Mouse (Mus musculus): ENCODE results near the gene Gm13289. TPM values are rescaled to one million over a fixed set of nuclear protein-coding genes. Genes with fewer than 3 reads are reported as not detected.
A peak's percentile ranks its signal among the peaks of the same experiment; 100 is the strongest.
"Not testable (repeated sequence)": the region's sequence is repeated elsewhere in the genome, so short reads cannot be mapped to it uniquely, and the experiment has no call there.

Gm13289 gene
- not detected for total RNA-seq (2021)

GRCm38 (mm10) chr4:88776622-88777021 is at the start of gene Gm13289:
Gene Gm13289 (plus strand): TSS chr4:88776922.
- intact Hi-C loops (cut with DNase I); DNase-seq (ENCODE audit: low spot score in 2 of 2): not testable (repeated sequence)

DNA sequence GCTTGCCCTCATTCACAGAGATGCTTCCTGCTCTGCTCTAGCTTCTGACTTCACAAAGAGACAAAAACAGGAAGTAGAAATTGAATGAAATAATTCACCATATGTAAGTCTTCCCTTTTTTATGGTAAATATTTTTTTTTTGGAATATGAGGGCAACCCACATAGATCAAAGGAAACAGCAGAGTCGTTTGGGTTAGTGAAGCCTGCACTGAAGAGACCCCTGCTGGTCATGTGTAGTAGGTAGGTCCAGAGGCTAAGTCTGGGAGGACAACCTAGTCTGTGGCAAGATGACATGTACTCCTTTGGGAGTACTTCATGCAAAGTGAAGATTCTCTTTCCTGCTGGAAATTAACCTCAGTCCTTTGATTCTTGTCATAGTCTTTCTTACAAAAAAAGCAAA is 49.4 kb upstream of the Gm13289 start:
- no peak for DNase-seq (ENCODE audit: low spot score in 2 of 2)
- intact Hi-C loops (cut with DNase I) = loop anchor here (2.0 kb wide), 1 partner anchor 31 kb away; no protein-coding TSS in a partner anchor

- DNase-seq (ENCODE audit: low spot score in 2 of 2) = peak in 1 of 2 experiments; percentile 38
- intact Hi-C loops (cut with DNase I) = no loop called here
Measured at GRCm38 (mm10) chr4:88738480-88738879, 38.2 kb upstream of the Gm13289 start.

DNA sequence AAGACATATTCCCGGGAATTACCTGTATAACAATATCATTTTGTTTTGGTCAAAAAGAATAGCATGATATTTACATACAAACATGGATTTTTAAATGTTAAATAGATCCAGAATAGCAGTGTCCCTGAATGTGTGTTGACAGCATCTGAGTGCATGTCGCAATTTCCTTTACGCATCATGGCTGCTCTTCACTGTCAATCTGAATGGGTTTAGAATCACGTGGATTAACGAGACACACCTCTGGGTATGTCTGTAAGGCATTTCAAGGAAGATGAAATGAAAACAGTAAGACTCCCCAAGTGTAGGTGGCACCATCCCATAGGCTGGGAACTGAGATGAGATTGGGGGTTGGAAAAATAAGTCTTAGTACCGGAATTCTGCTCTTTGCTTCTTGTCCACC is 37.7 kb upstream of the Gm13289 start:
- DNase-seq (ENCODE audit: low spot score in 2 of 2) = no peak
- intact Hi-C loops (cut with DNase I) = no loop called here

DNA sequence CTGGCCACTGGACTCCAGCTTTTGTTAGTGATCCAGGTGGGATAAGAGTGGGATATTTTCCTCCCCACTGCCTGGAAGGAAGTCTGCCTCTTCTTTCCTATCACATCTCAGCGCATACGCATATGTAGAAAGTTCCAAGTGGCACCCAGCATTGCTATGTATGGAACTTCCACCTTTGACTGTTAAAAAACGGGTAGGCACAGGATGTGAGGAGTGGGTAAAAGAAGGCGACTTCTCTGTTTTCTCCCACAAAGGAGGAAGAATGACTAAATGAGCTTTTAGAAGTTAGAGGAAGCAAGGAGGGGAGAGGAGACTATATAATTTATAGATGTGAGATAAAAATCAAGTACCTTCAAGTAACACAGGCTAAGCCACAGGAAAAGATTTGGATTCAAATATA is 35.3 kb upstream of the Gm13289 start:
- intact Hi-C loops (cut with DNase I) = no loop called here
- DNase-seq (ENCODE audit: low spot score in 2 of 2) = no peak

GRCm38 (mm10) chr4:88742771-88743371 is 33.9 kb upstream of the Gm13289 start:
- intact Hi-C loops (cut with DNase I) = no loop called here

DNA sequence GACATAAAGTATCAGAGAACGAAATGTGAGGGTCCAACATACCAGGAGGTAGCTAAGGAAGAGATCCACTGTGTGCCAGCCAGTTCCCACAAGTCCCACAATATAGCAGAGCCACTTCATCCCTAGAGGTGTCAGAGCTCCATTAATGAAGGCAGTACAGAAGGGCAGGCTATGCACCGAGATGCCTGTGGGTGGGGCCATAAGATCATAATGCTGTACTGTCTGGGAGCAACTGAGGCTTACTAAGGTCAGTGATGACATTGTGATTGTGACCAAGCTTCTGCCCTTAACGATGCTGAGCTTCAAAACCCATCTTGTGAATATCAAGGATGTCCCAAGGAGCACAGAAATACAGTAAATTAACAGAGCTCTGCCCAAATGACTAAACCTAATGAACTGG is 32.5 kb upstream of the Gm13289 start:
- DNase-seq (ENCODE audit: low spot score in 2 of 2) = no peak
- intact Hi-C loops (cut with DNase I) = no loop called here

More at GRCm38 (mm10) chr4:88742771-88743371, 33.9 kb upstream of the Gm13289 start:
- DNase-seq (ENCODE audit: low spot score in 2 of 2) = no peak

DNA sequence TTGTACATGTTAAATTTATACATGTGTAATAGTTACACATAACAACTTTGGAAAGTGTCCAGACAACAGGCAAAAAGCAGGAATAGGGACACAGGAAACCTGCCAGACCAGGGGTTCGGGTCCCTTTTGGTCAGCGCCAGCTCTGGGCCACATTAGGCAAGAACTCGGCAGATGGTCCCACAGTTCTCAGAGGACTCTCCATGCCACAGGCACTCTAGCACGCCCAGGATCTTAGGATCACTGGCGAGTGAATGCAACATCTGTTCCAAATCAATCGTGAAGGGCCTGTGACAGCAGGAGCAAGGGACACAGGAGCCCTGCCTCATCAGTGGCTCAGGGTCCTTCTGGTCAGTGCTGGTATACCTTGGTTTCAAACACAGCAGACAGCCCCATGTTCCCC is 26.8 kb upstream of the Gm13289 start:
- intact Hi-C loops (cut with DNase I) = loop anchor here (5.0 kb wide), 1 partner anchor 62 kb away; no protein-coding TSS in a partner anchor

GRCm38 (mm10) chr4:88754818-88755340 is 21.8 kb upstream of the Gm13289 start, which contains the start of gene Gm13271:
Gene Gm13271 (plus strand): TSS chr4:88754868.
- DNase-seq (ENCODE audit: low spot score in 2 of 2) = peak; percentile 63 to 67
- intact Hi-C loops (cut with DNase I) = not testable (repeated sequence)

More for the DNA sequence above, 26.8 kb upstream of the Gm13289 start:
- no peak for DNase-seq (ENCODE audit: low spot score in 2 of 2)

DNA sequence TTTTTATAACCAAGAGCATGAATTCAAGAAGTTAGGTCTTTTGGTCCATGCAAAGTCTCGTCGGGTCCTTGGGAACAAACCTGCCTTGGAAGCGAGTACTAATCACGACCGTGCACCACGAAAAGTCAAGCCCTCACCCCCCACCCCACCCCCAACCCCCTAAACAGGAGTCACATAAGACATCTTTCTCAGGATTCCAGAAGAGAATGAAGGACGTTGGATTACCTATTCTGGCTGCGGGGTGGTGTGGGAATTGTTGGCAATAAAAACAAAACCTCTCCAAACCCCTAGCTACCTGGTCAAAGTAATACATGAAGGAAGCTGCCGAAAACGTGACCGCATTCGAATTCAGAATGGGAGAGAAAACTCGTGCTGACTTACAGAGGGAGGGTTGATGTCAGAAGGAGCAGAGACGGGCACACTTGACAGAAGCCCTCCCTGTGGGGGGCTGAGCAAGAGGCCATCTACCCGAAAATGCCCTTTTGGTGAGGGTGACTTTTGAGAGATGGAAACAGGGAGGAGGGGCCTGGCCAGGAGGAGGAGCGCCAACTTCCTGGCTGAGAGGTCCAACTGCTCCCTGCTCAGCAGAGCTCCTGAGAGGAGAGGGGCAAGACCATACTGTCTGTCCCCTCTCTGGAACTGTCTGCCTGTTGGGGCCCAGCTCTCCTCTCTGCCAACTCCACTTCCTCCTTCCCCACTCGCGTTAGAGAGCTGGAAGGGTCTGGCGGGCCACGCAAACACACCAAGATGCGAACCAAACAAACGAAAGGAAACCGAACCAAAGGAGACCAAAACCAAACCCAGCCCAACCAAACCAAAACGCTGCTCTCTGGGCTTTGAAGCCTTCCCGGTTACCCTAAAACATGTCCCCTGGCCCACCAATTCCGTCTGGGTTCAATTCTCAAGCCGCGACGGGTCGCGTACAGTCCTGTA is 19.9 kb upstream of the Gm13289 start:
- DNase-seq (ENCODE audit: low spot score in 2 of 2); intact Hi-C loops (cut with DNase I): not testable (repeated sequence)

DNA sequence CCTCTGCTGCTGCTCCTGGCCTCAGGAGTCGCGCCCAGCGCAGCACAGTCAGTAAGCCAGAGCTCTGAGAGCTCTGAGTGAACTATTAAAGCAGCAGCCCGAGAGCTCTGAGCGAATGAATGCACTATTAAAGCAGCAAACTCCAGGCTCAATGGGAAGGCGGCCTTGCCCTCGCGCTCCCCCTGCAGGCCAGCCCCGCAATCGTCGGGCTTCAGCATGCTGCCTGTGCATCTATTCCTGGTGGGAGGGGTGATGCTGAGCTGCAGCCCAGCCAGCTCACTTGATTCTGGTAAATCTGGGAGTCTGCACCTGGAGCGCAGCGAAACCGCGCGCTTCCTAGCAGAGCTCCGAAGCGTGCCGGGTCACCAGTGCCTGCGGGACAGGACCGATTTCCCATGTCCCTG is 19.1 kb upstream of the Gm13289 start:
- peak; percentile 88 to 92 for DNase-seq (ENCODE audit: low spot score in 2 of 2)
- intact Hi-C loops (cut with DNase I) = not testable (repeated sequence)

GRCm38 (mm10) chr4:88758751-88759150 is 18.0 kb upstream of the Gm13289 start:
- DNase-seq (ENCODE audit: low spot score in 2 of 2); intact Hi-C loops (cut with DNase I): not testable (repeated sequence)

GRCm38 (mm10) chr4:88759610-88760268 is 17.0 kb upstream of the Gm13289 start, which contains the start of gene Gm13283:
Gene Gm13283 (plus strand): TSS chr4:88760119.
- peak in 1 of 2 experiments; percentile 32 for DNase-seq (ENCODE audit: low spot score in 2 of 2)

GRCm38 (mm10) chr4:88760431-88760830 is 16.3 kb upstream of the Gm13289 start:
- DNase-seq (ENCODE audit: low spot score in 2 of 2) = peak; percentile 37 to 46
- intact Hi-C loops (cut with DNase I) = not testable (repeated sequence)

More at GRCm38 (mm10) chr4:88759610-88760268, 17.0 kb upstream of the Gm13289 start, which contains the start of gene Gm13283:
- intact Hi-C loops (cut with DNase I) = not testable (repeated sequence)

DNA sequence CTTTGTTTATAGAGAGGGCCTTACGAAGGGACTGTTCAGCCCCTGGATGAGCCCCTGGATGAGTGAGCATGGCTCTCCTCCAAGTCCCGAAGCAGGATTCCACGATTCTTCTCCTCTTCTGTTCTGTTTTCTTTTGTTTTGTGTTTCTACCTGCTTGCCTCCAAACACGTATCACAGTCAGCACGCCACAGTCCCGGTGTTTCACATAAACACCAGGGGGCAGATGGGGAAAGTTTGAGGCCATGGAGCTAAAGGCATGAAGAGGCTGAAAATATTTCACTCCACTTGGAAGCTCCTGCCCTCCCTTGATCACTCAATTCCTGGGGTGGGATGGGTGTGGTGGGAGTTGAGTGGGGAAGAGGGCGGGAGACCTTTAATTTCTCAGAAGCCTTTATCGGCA is 14.9 kb upstream of the Gm13289 start:
- intact Hi-C loops (cut with DNase I) = not testable (repeated sequence)
- DNase-seq (ENCODE audit: low spot score in 2 of 2) = peak; percentile 63 to 67

DNA sequence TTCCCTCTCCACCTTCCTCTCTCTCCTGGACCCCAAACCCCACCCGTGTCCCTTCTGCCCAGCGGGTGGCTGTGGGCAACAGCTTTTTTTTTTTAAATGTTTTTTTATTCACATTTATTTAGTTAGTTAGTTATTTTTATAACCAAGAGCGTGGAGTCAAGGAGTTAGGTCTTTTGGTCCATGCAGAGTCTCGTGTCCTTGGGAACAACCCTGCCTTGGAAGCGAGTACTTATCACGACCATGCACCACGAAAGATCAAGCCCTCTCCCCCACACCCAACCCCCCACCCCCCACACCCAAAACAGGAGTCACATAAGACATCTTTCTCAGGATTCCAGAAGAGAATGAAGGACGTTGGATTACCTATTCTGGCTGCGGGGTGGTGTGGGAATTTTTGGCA is 14.4 kb upstream of the Gm13289 start:
- peak in 1 of 2 experiments; percentile 14 for DNase-seq (ENCODE audit: low spot score in 2 of 2)
- intact Hi-C loops (cut with DNase I) = not testable (repeated sequence)

DNA sequence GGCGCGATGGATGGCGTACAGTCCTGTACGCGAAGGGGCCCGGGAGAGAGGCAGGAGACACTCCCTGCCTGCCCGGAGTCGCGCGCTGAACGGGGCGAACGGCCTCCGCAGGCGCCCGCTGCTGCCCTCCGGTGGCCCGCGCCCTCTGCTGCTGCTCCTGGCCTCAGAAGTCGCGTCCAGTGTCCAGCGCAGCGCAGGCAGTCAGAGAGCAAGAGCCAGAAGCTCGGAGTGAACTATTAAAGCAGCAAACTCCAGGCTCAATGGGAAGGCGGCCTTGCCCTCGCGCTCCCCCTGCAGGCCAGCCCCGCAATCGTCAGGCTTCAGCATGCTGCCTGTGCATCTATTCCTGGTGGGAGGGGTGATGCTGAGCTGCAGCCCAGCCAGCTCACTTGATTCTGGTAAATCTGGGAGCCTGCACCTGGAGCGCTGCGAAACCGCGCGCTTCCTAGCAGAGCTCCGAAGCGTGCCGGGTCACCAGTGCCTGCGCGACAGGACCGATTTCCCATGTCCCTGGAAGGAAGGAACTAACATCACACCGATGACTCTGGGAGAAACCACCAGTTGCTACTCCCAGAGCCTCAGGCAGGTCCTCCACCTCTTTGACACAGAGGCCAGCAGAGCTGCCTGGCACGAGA is 13.2 kb upstream of the Gm13289 start:
- intact Hi-C loops (cut with DNase I) = not testable (repeated sequence)
- peak; percentile 19 to 30 for DNase-seq (ENCODE audit: low spot score in 2 of 2)

DNA sequence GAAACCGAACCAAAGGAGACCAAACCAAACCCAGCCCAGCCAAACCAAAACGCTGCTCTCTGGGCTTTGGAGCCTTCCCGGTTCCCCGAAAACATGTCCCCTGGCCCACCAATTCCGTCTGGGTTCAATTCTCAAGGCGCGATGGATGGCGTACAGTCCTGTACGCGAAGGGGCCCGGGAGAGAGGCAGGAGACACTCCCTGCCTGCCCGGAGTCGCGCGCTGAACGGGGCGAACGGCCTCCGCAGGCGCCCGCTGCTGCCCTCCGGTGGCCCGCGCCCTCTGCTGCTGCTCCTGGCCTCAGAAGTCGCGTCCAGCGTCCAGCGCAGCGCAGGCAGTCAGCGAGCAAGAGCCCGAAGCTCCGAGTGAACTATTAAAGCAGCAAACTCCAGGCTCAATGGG is 3.2 kb upstream of the Gm13289 start, which contains the start of gene Gm13290:
Gm13290 (plus strand) TSS at position 301 of the 400 bp plus-strand sequence.
- DNase-seq (ENCODE audit: low spot score in 2 of 2); intact Hi-C loops (cut with DNase I): not testable (repeated sequence)

GRCm38 (mm10) chr4:88779550-88779949 is 2.8 kb downstream of the Gm13289 start, which contains the start of gene Gm13272:
Gene Gm13272 (plus strand): TSS chr4:88779850.
- DNase-seq (ENCODE audit: low spot score in 2 of 2); intact Hi-C loops (cut with DNase I): not testable (repeated sequence)
